8 mouse cellular contexts compared by ENCODE assay signal in genomic region chr5:36397384-36397759, GRCm38 (mm10). TPM values are rescaled to one million over a fixed set of nuclear protein-coding genes. Genes with fewer than 3 reads are reported as not detected.
A peak's percentile ranks its signal among the peaks of the same experiment; 100 is the strongest.
DNase-seq lines count a peak whose midpoint lies in the region; ATAC-seq lines count a peak whose summit lies in the region.

No protein-coding gene starts in this region.

- peak overlapping the region; percentile 82 for H3K4me3 ChIP-seq in intestine, embryonic 16.5 days (ENCODE audit: low read length)

- peaks cover 9% of the 10 kb centered on the region; the same call in 1 of the 2 replicates for H3K27me3 ChIP-seq in intestine, embryonic 16.5 days (replicated peaks; ENCODE audit: control insufficient read depth, insufficient read depth, low read length)

- H3K36me3 ChIP-seq in intestine, embryonic 16.5 days (ENCODE audit: control insufficient read depth, insufficient read depth, low read length) = no peaks in the 10 kb centered on the region

- H3K4me1 ChIP-seq in intestine, embryonic 16.5 days (ENCODE audit: control insufficient read depth, insufficient read depth, low read length) = peaks cover 25% of the 10 kb centered on the region

- WGBS in intestine, embryonic 16.5 days = 0% methylated on average over 35 of the region's 36 CpGs

- peak; percentile 43 to 44 for DNase-seq in cerebellum, postnatal 10 days
- DNase-seq in cerebellum, adult 9-10 months = no peak
- peak; percentile 32 for DNase-seq in ovary, postnatal 36 days (ENCODE audit: low spot score)
- DNase-seq in ovary, adult 18-20 months (ENCODE audit: low spot score) = no peak
- peak; percentile 65 for DNase-seq in neural tube, embryonic 10.5 days (ENCODE audit: extremely low spot score, low spot score)
- no peak for DNase-seq in spleen, adult 18-20 months
- DNase-seq in cerebellum, adult 11-12 months = no peak

- peak overlapping the region; percentile 50 for H3K27ac ChIP-seq in intestine, embryonic 16.5 days (ENCODE audit: low read length)

- H3K9ac ChIP-seq in intestine, embryonic 16.5 days (ENCODE audit: low read depth, low read length) = peak overlapping the region; percentile 81

- no peaks in the 10 kb centered on the region for H3K9me3 ChIP-seq in intestine, embryonic 16.5 days (ENCODE audit: control insufficient read depth, low read length)

- ATAC-seq in intestine, embryonic 16.5 days = peak; percentile 7; the same call in 1 of the 2 replicates

- H3K4me2 ChIP-seq in intestine, embryonic 16.5 days (ENCODE audit: low read depth, low read length) = peak overlapping the region; percentile 99

RNA-seq across cellular contexts. Expression of gene Sorcs2, which starts 0.6 kb away (rescaled TPM):
- polyA plus RNA-seq in intestine, embryonic 16.5 days (2015; fragmentation: Nextera tagmentation; extraction: Ambion mirVana) = 8.3 and 8.8 TPM in 2 replicates

Comparison
In these comparisons a context has a peak if more than half of its experiments do, and no peak if none do; other contexts are left out.
1. DNase-seq: peak in cerebellum, postnatal 10 days (2 of 2), ovary, postnatal 36 days (single experiment) and neural tube, embryonic 10.5 days (single experiment); none in cerebellum, adult 9-10 months (single experiment), ovary, adult 18-20 months (single experiment), spleen, adult 18-20 months (0 of 2) and cerebellum, adult 11-12 months (single experiment).